Mouse (Mus musculus) hindbrain, embryonic 12.5 days (tissue): ENCODE data around the gene 9130019O22Rik. TPM values are rescaled to one million over a fixed set of nuclear protein-coding genes. Genes with fewer than 3 reads are reported as not detected.
"Not testable (repeated sequence)": the region's sequence is repeated elsewhere in the genome, so short reads cannot be mapped to it uniquely, and the experiment has no call there.

ENCODE experiments used
- ATAC-seq: fragments of 200-750 bp; cut with Nextera tagmentation; 2 replicates; pipeline ENCODE4 v1.8.0; 2017; ENCODE audit warnings: moderate TSS enrichment; ENCODE audit not compliant: low FRiP score
- H3K27ac ChIP-seq: fragments of 300-500 bp; sonication (generic); 2 replicates; pipeline ENCODE4 v1.5.1; 2016; ENCODE audit warnings: mild to moderate bottlenecking
- H3K27me3 ChIP-seq: fragments of 300-500 bp; sonication (generic); 2 replicates; pipeline ENCODE4 v1.6.1; 2016; ENCODE audit warnings: mild to moderate bottlenecking
- H3K36me3 ChIP-seq: fragments of 300-500 bp; sonication (generic); 2 replicates; pipeline ENCODE4 v1.6.1; 2016; ENCODE audit warnings: mild to moderate bottlenecking
- H3K4me1 ChIP-seq: fragments of 300-500 bp; sonication (generic); 2 replicates; pipeline ENCODE4 v1.6.1; 2016
- H3K4me2 ChIP-seq: fragments of 300-500 bp; sonication (generic); replicated peaks from 2 replicates; pipeline ENCODE4 v1.6.1; 2016; ENCODE audit warnings: mild to moderate bottlenecking
- H3K4me3 ChIP-seq: fragments of 300-500 bp; sonication (generic); 2 replicates; pipeline ENCODE4 v1.5.1; 2016; ENCODE audit warnings: mild to moderate bottlenecking
- H3K9ac ChIP-seq: fragments of 300-500 bp; sonication (generic); 2 replicates; pipeline ENCODE4 v1.6.1; 2016; ENCODE audit warnings: mild to moderate bottlenecking, moderate library complexity
- H3K9me3 ChIP-seq: fragments of 300-500 bp; sonication (generic); replicated peaks from 2 replicates; pipeline ENCODE4 v1.6.1; 2016; ENCODE audit warnings: mild to moderate bottlenecking
- WGBS: fragments of 180-500 bp; shearing (Covaris S2); methylation state at CpG from one replicate; pipeline ENCODE4 v1.1.7; 2016; 5-methylcytosine and 5-hydroxymethylcytosine counted together
- polyA plus RNA-seq: library from polyadenylated mRNA; unstranded; fragments of >200 nt; fragmentation: Nextera tagmentation; extraction: Ambion mirVana; gene quantifications from 2 replicates; pipeline ENCODE4 v1.2.1, GENCODE M21; 2016

The 9130019O22Rik gene
- polyA plus RNA-seq = 5.4 and 6.0 TPM in 2 replicates

DNA sequence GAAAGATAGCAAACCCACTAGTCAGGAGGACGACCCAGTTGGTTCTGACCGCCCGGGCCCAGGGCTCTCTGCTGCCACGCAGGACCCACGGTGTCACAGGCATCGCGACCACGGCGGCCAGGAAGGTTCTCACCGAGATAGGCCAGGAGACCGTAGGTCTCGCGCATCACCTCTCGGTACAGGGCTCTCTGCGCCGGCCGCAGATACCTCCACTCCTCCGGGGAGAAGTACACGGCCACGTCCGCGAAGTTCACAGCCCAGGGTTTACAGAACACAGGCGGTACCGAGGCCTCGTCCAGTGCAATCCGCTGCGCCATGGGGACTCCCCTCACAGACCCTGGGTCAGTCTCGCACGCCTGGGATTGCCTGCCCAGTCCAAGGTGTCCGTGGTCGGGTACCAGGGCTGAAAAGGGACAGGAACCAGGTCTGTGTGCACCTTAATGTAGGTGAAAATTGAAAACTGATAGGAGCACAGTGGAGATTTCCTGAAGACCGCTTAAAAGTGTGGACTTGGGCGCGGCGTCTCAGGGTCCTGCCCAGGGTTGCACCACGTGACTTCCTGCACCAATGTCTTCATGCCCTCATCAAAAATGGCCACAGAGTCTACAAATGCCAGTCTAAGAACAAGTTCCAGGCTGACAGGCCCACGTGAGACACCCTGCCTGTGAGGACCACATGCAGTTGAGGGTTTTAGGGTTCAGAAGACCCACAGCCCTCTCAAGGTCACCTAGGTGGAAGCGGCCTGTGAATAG, at the start of gene 9130019O22Rik:
Gene 9130019O22Rik, minus strand, starts transcription at position 526 of the 752 bp plus-strand sequence.
- H3K9ac ChIP-seq = peak within 1 kb of the TSS; percentile 70
- peak within 1 kb of the TSS; percentile 67 for H3K4me2 ChIP-seq
- H3K4me3 ChIP-seq = peak within 1 kb of the TSS; percentile 45
- H3K27me3 ChIP-seq = no peaks in the 10 kb centered on the region
- peaks cover 4% of the 10 kb centered on the region; the same call in 1 of the 2 replicates for H3K9me3 ChIP-seq
- peak; percentile 89 for ATAC-seq
- H3K36me3 ChIP-seq = peaks cover 29% of the 10 kb centered on the region
- 10% methylated on average over 34 of the region's 38 CpGs for WGBS
- H3K27ac ChIP-seq = no peak within 1 kb of the TSS
- H3K4me1 ChIP-seq = peaks cover 3% of the 10 kb centered on the region; the same call in 1 of the 2 replicates

DNA sequence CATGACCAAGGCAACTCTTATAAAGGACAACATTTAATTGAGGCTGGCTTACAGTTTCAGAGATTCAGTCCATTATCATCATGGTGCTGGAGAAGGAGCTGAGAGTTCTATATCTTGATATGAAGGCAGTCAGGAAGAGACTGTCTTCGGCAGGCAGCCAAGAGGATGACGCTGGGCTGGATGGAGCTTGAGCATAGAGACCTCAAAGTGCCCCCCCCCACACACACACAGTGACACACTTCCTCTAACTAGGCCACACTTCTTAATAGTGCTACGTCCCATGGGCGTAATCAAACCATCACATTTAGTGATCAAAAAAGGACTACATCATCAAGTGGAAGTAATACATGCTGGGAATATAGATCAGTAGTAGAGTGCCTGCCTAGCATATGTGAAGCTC, 48.2 kb upstream of the 9130019O22Rik start:
- WGBS = 91% methylated on average over 4 of the region's 4 CpGs
- Histone ChIP-seq H3K36me3 (no peaks in the 10 kb centered on the region), H3K9ac (no peak overlapping the region), H3K4me1 (no peaks in the 10 kb centered on the region), H3K9me3 (peaks cover 9% of the 10 kb centered on the region; the same call in 1 of the 2 replicates), H3K4me2 (no peak overlapping the region), H3K27me3 (no peaks in the 10 kb centered on the region), H3K4me3 (no peak overlapping the region), H3K27ac (no peak overlapping the region)
- ATAC-seq = no peak

DNA sequence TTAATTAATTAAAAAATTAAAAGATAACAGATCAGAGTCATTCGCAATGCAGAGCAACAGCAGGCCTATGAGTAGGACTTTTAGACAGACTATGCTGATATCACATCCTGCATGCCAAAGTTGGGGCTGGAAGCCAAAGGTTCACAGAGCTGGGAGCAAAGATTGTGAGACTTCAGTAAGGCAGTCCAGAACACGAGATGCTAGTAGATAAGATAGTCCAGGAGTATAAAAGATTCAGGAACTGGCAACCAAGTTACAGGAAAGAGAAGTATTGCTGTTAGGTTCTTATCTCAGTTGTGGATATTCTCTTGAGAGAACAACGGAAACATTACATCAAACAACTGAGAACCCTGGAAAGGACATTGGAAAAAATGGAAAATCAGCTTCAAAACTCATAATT, 39.4 kb upstream of the 9130019O22Rik start:
- Histone ChIP-seq H3K27ac (no peak overlapping the region), H3K4me1 (peaks cover 4% of the 10 kb centered on the region), H3K9ac (no peak overlapping the region), H3K27me3 (peaks cover 12% of the 10 kb centered on the region), H3K9me3 (no peaks in the 10 kb centered on the region), H3K36me3 (no peaks in the 10 kb centered on the region), H3K4me2 (no peak overlapping the region), H3K4me3 (no peak overlapping the region)
- 77% methylated on average over 3 of the region's 3 CpGs for WGBS
- no peak for ATAC-seq

DNA sequence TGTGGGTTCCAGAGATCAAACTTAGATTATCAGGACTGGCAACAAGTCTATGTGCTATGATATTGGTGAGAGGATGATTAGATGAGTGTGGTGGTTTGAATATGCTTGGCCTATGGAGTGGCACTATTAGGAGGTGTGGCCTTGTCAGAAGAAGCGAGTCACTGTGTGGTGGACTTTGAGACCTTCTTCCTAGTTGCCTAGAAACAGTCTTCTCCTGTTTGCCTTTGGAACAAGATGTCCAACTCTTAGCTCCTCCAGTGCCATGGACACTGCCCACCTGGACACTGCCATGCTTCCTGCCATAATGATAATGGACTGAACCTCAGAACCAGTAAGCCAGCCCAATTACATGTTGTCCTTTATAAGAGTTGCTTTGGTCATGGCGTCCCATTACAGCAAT, 38.9 kb upstream of the 9130019O22Rik start:
- Histone ChIP-seq H3K9ac (no peak overlapping the region), H3K36me3 (no peaks in the 10 kb centered on the region), H3K4me3 (no peak overlapping the region), H3K4me1 (peaks cover 8% of the 10 kb centered on the region), H3K27ac (no peak overlapping the region), H3K9me3 (no peaks in the 10 kb centered on the region), H3K27me3 (peaks cover 12% of the 10 kb centered on the region), H3K4me2 (no peak overlapping the region)
- 88% methylated on average over 2 of the region's 2 CpGs for WGBS
- no peak for ATAC-seq

DNA sequence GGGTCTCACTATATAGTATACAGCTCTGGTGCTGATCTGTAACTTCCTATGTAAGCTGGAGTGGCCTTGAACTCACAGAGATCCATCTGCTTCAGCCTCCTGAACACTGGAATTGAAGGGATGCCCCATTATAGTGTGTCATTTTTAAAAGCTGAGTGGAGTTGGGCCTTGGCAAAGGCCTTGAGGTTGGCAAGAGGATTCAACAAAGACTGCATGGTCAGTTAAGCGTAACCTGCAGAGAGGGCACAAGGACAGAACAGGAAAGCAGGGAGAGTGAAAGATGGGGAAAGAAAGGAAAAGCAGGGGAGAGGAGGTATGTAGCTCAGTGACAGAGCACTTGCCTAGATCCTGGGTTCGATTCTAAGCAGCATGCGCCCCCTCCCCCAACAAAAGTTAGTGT, 38.3 kb upstream of the 9130019O22Rik start:
- ATAC-seq = no peak
- Histone ChIP-seq H3K4me3 (no peak overlapping the region), H3K27me3 (peaks cover 12% of the 10 kb centered on the region), H3K9ac (no peak overlapping the region), H3K4me2 (no peak overlapping the region), H3K36me3 (no peaks in the 10 kb centered on the region), H3K27ac (no peak overlapping the region), H3K4me1 (peaks cover 9% of the 10 kb centered on the region), H3K9me3 (no peaks in the 10 kb centered on the region)
- 83% methylated on average over 3 of the region's 3 CpGs for WGBS

DNA sequence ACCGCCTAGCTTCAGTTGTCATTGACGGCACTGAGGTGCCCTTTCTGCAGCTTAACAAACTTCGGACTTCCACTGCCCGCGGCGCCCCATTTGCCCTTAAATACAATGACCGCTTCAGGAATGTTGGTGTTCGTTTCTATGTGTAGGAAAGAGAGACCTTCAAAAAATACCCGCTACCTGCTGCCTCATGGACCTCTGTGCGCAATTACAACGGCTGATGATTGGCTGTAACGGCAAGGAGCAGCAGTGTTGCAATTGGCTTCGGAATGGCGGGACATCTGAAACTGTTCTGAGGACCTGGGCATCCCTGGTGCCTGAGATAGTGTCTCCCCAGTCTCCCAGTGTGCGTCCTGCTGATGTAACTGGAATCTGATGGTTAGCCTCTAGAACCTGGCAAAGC, 35.3 kb upstream of the 9130019O22Rik start:
- peak; percentile 69 for ATAC-seq
- peak overlapping the region; percentile 99 for H3K4me2 ChIP-seq
- peak overlapping the region; percentile 80 for H3K9ac ChIP-seq
- peaks cover 9% of the 10 kb centered on the region for H3K4me1 ChIP-seq
- H3K27ac ChIP-seq = no peak overlapping the region
- no peaks in the 10 kb centered on the region for H3K9me3 ChIP-seq
- WGBS = 2% methylated on average over 15 of the region's 15 CpGs
- H3K36me3 ChIP-seq = peaks cover 15% of the 10 kb centered on the region
- H3K27me3 ChIP-seq = peaks cover 12% of the 10 kb centered on the region
- peak overlapping the region; percentile 61 for H3K4me3 ChIP-seq

DNA sequence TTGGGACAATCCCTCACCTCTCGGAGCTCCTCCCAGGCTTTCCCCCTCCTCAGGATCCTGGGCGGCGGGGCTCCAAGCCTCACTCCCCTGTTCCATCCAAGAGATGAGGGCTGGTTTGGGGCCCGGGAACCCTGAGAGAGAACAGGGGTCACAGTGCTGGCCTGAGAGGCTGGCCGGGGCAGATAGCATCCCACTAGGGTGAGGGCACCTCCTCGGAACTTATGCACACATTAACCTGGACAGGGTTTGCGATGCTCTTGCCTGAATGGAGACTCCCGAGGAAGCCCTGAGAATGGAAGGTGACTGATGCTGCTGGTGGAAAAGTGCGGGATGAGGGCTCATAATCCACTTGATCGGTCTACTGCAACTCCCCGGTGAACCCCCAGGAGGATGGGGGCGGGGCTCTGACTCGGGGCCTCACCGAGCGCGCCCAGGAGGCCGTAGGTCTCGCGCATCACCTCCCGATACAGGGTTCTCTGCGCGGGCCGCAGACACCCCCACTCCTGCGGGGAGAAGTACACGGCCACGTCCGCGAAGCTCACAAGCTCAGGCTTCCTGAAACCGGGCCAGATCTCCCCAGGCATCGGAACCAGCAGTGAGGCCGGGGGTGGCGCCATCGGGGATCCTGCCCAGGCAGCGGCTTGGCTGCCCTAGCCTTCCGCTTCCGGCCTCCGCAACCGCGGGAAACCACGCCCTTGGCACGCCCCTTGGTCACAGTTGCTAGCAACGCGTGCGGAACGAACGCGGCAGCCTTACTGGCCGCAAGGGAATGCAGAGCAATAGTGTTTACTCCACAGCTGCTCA, 34.6 kb upstream of the 9130019O22Rik start, which contains the start of gene Zfp688:
Gene Zfp688, minus strand, starts transcription at position 681 of the 804 bp plus-strand sequence.
- peaks cover 15% of the 10 kb centered on the region for H3K36me3 ChIP-seq
- WGBS = under 1% methylated on average over 48 of the region's 48 CpGs

DNA sequence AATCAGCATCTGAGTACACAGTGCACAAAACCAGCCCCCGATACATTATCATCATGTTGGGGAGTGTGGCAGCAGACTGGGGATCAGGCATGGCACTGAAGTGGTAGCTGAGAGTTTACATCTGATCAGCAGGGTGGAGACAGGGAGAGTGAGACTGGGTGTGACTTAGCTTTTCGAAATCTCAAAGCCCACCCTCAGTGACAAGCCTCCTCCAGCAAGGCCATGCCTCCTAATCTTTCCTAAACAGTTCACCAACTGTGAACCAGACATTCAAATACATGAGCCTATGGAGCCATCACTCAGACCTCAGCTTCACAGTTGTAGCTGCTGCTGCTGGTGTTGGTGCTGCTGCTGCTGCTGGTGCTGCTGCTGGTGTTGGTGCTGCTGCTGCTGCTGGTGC, 24.5 kb upstream of the 9130019O22Rik start:
- Histone ChIP-seq H3K9ac (no peak overlapping the region), H3K9me3 (no peaks in the 10 kb centered on the region), H3K4me1 (no peaks in the 10 kb centered on the region), H3K36me3 (no peaks in the 10 kb centered on the region), H3K27ac (no peak overlapping the region), H3K27me3 (no peaks in the 10 kb centered on the region), H3K4me2 (no peak overlapping the region), H3K4me3 (no peak overlapping the region)
- no peak for ATAC-seq
- 77% methylated on average over 2 of the region's 2 CpGs for WGBS

More for the DNA sequence above, 34.6 kb upstream of the 9130019O22Rik start, which contains the start of gene Zfp688:
- ATAC-seq = peak; percentile 92
- H3K4me2 ChIP-seq = peak within 1 kb of the TSS; percentile 99
- H3K4me3 ChIP-seq = peak within 1 kb of the TSS; percentile 61
- peak within 1 kb of the TSS; percentile 80 for H3K9ac ChIP-seq
- H3K27ac ChIP-seq = peak within 1 kb of the TSS; percentile 36
- H3K27me3 ChIP-seq = peaks cover 12% of the 10 kb centered on the region
- H3K4me1 ChIP-seq = peaks cover 9% of the 10 kb centered on the region
- H3K9me3 ChIP-seq = no peaks in the 10 kb centered on the region

DNA sequence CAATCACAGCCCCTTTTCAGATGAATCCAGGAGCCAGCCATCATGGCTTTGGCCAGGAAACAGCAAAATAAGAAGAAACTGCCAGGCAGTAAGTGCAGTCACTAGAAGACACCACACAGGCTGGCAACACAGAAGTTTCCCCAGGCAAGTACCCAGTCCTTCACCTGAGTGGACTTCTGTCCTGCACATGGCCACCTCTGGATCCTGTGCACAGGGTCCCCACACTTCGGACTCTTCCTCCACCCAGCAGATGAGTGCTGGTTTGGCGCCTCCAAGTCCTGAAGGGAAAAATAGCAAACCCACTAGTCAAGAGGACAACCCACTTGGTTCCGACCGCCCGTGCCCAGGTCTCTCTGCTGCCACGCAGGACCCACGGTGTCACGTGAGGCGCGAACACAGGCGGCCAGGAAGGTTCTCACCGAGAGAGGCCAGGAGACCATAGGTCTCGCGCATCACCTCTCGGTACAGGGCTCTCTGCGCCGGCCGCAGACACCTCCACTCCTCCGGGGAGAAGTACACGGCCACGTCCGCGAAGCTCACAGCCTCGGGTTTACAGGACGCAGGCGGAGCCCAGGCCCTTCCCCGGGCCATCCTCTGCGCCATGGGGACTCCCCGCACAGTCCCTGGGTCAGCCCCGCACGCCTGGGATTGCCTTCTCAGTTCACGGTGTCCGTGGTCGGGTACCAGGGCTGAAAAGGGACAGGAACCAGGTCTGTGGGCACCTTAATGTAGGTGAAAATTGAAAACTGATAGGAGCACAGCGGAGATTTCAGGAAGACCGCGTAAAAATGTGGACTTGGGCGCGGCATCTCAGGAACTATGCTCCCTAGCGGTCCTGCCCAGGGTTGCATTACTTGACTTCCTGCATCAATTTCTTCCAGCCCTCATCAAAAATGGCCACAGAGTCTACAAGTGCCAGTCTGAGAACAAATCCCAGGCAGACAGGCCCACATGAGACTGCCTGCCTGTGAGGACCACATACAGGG, 19.3 kb upstream of the 9130019O22Rik start, which contains the start of gene Zfp764:
Gene Zfp764, minus strand, starts transcription at position 821 of the 986 bp plus-strand sequence.
- not testable (repeated sequence) for H3K27me3 ChIP-seq, H3K36me3 ChIP-seq, H3K4me1 ChIP-seq, H3K9me3 ChIP-seq
- peak; percentile 82 for ATAC-seq
- Histone ChIP-seq H3K27ac (peak within 1 kb of the TSS; percentile 80), H3K9ac (peak within 1 kb of the TSS; percentile 72), H3K4me2 (peak within 1 kb of the TSS; percentile 91), H3K4me3 (peak within 1 kb of the TSS; percentile 54)
- 6% methylated on average over 40 of the region's 40 CpGs for WGBS

DNA sequence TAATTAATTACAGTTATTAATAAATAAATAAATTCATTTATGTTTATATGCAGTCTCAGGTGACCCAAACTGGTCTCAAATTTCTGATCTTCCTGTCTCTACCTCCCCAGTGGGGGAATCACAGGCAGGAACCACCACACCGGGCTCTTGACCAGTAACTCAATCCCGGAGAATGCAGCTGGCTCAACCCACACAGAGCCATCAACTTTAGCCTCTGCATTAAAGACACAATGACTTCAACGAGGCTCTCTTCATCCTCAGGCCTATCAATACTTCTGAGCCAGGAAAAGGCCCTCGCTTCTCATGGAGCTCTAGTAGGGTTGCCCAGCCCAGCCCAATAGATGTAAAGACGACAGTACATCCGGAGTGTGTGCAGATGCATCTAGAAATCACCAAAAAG, 17.1 kb upstream of the 9130019O22Rik start:
- WGBS = 94% methylated on average over 6 of the region's 6 CpGs
- H3K4me2 ChIP-seq, H3K36me3 ChIP-seq, H3K27me3 ChIP-seq, H3K9me3 ChIP-seq, H3K27ac ChIP-seq, H3K9ac ChIP-seq, H3K4me3 ChIP-seq, ATAC-seq, H3K4me1 ChIP-seq: not testable (repeated sequence)

DNA sequence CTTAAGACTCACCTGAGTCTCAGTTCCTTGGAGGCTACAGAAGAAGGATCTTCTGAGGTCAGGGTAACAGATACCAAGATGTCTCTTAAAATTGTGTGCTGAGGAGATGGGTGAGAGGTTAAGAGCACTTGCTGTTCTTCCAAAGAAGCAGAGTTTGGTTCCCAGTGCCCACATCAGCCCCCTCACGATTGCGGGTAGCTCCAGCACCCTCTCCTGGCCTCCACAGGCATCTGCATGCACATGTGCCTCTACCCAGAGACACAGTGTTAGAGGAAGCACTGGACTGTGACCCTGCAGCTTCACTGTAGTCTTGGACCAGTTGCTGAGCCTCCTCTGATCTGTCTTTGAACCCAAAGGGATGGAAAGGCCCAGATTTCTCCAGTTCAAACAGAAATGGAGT, 16.0 kb upstream of the 9130019O22Rik start:
- no peak for ATAC-seq
- H3K9me3 ChIP-seq = no peaks in the 10 kb centered on the region
- peaks cover 6% of the 10 kb centered on the region for H3K4me1 ChIP-seq
- H3K27ac ChIP-seq = no peak overlapping the region
- no peak overlapping the region for H3K4me3 ChIP-seq
- no peak overlapping the region for H3K4me2 ChIP-seq
- no peak overlapping the region for H3K9ac ChIP-seq
- WGBS = 54% methylated on average over 2 of the region's 2 CpGs
- peaks cover 2% of the 10 kb centered on the region; the same call in 1 of the 2 replicates for H3K27me3 ChIP-seq
- H3K36me3 ChIP-seq = no peaks in the 10 kb centered on the region
